Mouse (Mus musculus) layer of hippocampus, adult 6 months (tissue): ENCODE measurements around the gene Lgals4. TPM values are rescaled to one million over a fixed set of nuclear protein-coding genes. Genes with fewer than 3 reads are reported as not detected.

Experiments used
- long read RNA-seq, 2 experiments: library from polyadenylated mRNA; unstranded; transcript quantifications; one replicate each; pipeline ENCODE4 v2.0.0; 2019 to 2020
- polyA plus RNA-seq: library from polyadenylated mRNA; unstranded; fragments of <200 nt; fragmentation: Nextera tagmentation; gene quantifications from 2 replicates; pipeline ENCODE4 v1.2.3, GENCODE M21; 2021

Lgals4 gene
- polyA plus RNA-seq, result 0.19 and 0.28 TPM in 2 replicates
- long read RNA-seq, experiment 1, result 0 reads
- long read RNA-seq, experiment 2, result 0 reads

GRCm38 (mm10) chr7:28833723-28834347 lies at the start of gene Lgals4:
TSS of gene Lgals4 (plus strand) at chr7:28833854.

GRCm38 (mm10) chr7:28788307-28789195 lies 45.1 kb upstream of the Lgals4 start, which contains the start of gene Rinl:
TSS of gene Rinl (plus strand) at chr7:28788969.

GRCm38 (mm10) chr7:28808221-28808941 lies 25.3 kb upstream of the Lgals4 start, which contains the start of gene Hnrnpl:
TSS of gene Hnrnpl (plus strand) at chr7:28808541.

GRCm38 (mm10) chr7:28824941-28825685 lies 8.5 kb upstream of the Lgals4 start, which contains the start of gene Ech1:
TSS of gene Ech1 (plus strand) at chr7:28825217.

GRCm38 (mm10) chr7:28863540-28863939 lies 29.9 kb downstream of the Lgals4 start, which contains the start of gene Lgals7:
TSS of gene Lgals7 (plus strand) at chr7:28863853.

GRCm38 (mm10) chr7:28881199-28881598 lies 47.5 kb downstream of the Lgals4 start, which contains the start of gene Capn12:
TSS of gene Capn12 (plus strand) at chr7:28881422.

Other genes starting within 250 kb of the Lgals4 start
- 9.2 and 10.0 TPM in 2 replicates for gene Samd4b, start 235.7 kb upstream of the Lgals4 start, polyA plus RNA-seq
- gene Pak4, start 235.7 kb upstream of the Lgals4 start, polyA plus RNA-seq, result 6.1 and 6.2 TPM in 2 replicates
- 1.0 and 1.2 TPM in 2 replicates for gene Acp7, start 202.5 kb upstream of the Lgals4 start, polyA plus RNA-seq
- 11.9 and 13.0 TPM in 2 replicates for gene Fbxo27, start 141.0 kb upstream of the Lgals4 start, polyA plus RNA-seq
- gene Fbxo17, start 117.0 kb upstream of the Lgals4 start, polyA plus RNA-seq, result 2.4 and 2.6 TPM in 2 replicates
- gene Mrps12, start 92.0 kb upstream of the Lgals4 start, polyA plus RNA-seq, result 263 and 268 TPM in 2 replicates
- gene Sars2, start 91.9 kb upstream of the Lgals4 start, polyA plus RNA-seq, result 11.6 and 13.2 TPM in 2 replicates
- 0.69 and 1.0 TPM in 2 replicates for gene Ccer2, start 77.7 kb upstream of the Lgals4 start, polyA plus RNA-seq
- gene Sirt2, start 67.1 kb upstream of the Lgals4 start, polyA plus RNA-seq, result 156 and 178 TPM in 2 replicates
- gene Nfkbib, start 66.3 kb upstream of the Lgals4 start, polyA plus RNA-seq, result 53.0 and 54.7 TPM in 2 replicates
- gene Rinl, start 44.9 kb upstream of the Lgals4 start, polyA plus RNA-seq, result 2.7 and 3.0 TPM in 2 replicates
- gene Hnrnpl, start 25.3 kb upstream of the Lgals4 start, polyA plus RNA-seq, result 59.9 and 81.2 TPM in 2 replicates
- gene Ech1, start 8.6 kb upstream of the Lgals4 start, polyA plus RNA-seq, result 166 and 175 TPM in 2 replicates
- 0.39 TPM in 1 of 2 replicates, not detected in the other for gene Lgals7, start 30.0 kb downstream of the Lgals4 start, polyA plus RNA-seq
- 0.29 and 0.36 TPM in 2 replicates for gene Capn12, start 47.6 kb downstream of the Lgals4 start, polyA plus RNA-seq
- gene Actn4, start 128.5 kb downstream of the Lgals4 start, polyA plus RNA-seq, result 90.7 and 101 TPM in 2 replicates
- 580 and 617 TPM in 2 replicates for gene Eif3k, start 148.0 kb downstream of the Lgals4 start, polyA plus RNA-seq
- 0.26 and 0.45 TPM in 2 replicates for gene Map4k1, start 148.2 kb downstream of the Lgals4 start, polyA plus RNA-seq